Mouse (Mus musculus): ENCODE data around the gene Sox5. TPM values are rescaled to one million over a fixed set of nuclear protein-coding genes. Genes with fewer than 3 reads are reported as not detected.
"Not testable (repeated sequence)": the region's sequence is repeated elsewhere in the genome, so short reads cannot be mapped to it uniquely, and the experiment has no call there.

Sox5 gene
- total RNA-seq, 2 experiments from 2014 or later = 4.9 to 7.1 TPM

- ATAC-seq (replicated peaks; ENCODE audit: low FRiP score, poor library complexity, severe bottlenecking) = no peak
Measured at GRCm38 (mm10) chr6:144312781-144313754, 468.7 kb downstream of the Sox5 start.

GRCm38 (mm10) chr6:144312282-144312780 lies 469.4 kb downstream of the Sox5 start:
- no peak for ATAC-seq (replicated peaks; ENCODE audit: low FRiP score, poor library complexity, severe bottlenecking)

- ATAC-seq (replicated peaks; ENCODE audit: low FRiP score, poor library complexity, severe bottlenecking) = no peak
Measured at GRCm38 (mm10) chr6:144311754-144312153, 470.0 kb downstream of the Sox5 start.

GRCm38 (mm10) chr6:144309171-144309570 lies 472.6 kb downstream of the Sox5 start:
- no peak for ATAC-seq (replicated peaks; ENCODE audit: low FRiP score, poor library complexity, severe bottlenecking)

GRCm38 (mm10) chr6:144307551-144308149 lies 474.1 kb downstream of the Sox5 start:
- no peak for ATAC-seq (replicated peaks; ENCODE audit: low FRiP score, poor library complexity, severe bottlenecking)

GRCm38 (mm10) chr6:144302823-144303222 lies 479.0 kb downstream of the Sox5 start:
- no peak for ATAC-seq (replicated peaks; ENCODE audit: low FRiP score, poor library complexity, severe bottlenecking)

GRCm38 (mm10) chr6:144301082-144301481 lies 480.7 kb downstream of the Sox5 start:
- ATAC-seq (replicated peaks; ENCODE audit: low FRiP score, poor library complexity, severe bottlenecking) = no peak

- ATAC-seq (replicated peaks; ENCODE audit: low FRiP score, poor library complexity, severe bottlenecking) = no peak
Measured at GRCm38 (mm10) chr6:144299503-144299858, 482.3 kb downstream of the Sox5 start.

- ATAC-seq (replicated peaks; ENCODE audit: low FRiP score, poor library complexity, severe bottlenecking) = no peak
Measured at GRCm38 (mm10) chr6:144298641-144299502, 482.9 kb downstream of the Sox5 start.

GRCm38 (mm10) chr6:144297846-144298245 lies 483.9 kb downstream of the Sox5 start:
- ATAC-seq (replicated peaks; ENCODE audit: low FRiP score, poor library complexity, severe bottlenecking) = no peak

GRCm38 (mm10) chr6:144297131-144297530 lies 484.6 kb downstream of the Sox5 start:
- ATAC-seq (replicated peaks; ENCODE audit: low FRiP score, poor library complexity, severe bottlenecking) = no peak

- no peak for ATAC-seq (replicated peaks; ENCODE audit: low FRiP score, poor library complexity, severe bottlenecking)
Measured at GRCm38 (mm10) chr6:144291526-144291925, 490.3 kb downstream of the Sox5 start.

GRCm38 (mm10) chr6:144286122-144286521 lies 495.7 kb downstream of the Sox5 start:
- no peak for ATAC-seq (replicated peaks; ENCODE audit: low FRiP score, poor library complexity, severe bottlenecking)

GRCm38 (mm10) chr6:144283191-144283590 lies 498.6 kb downstream of the Sox5 start:
- ATAC-seq (replicated peaks; ENCODE audit: low FRiP score, poor library complexity, severe bottlenecking) = no peak

- no peak for ATAC-seq (replicated peaks; ENCODE audit: low FRiP score, poor library complexity, severe bottlenecking)
Measured at GRCm38 (mm10) chr6:144282756-144283155, 499.0 kb downstream of the Sox5 start.

GRCm38 (mm10) chr6:144281661-144282060 lies 500.1 kb downstream of the Sox5 start:
- no peak for ATAC-seq (replicated peaks; ENCODE audit: low FRiP score, poor library complexity, severe bottlenecking)

- ATAC-seq (replicated peaks; ENCODE audit: low FRiP score, poor library complexity, severe bottlenecking) = no peak
Measured at GRCm38 (mm10) chr6:144278505-144279053, 503.2 kb downstream of the Sox5 start.

- ATAC-seq (replicated peaks; ENCODE audit: low FRiP score, poor library complexity, severe bottlenecking) = not testable (repeated sequence)
Measured at GRCm38 (mm10) chr6:144273425-144273824, 508.4 kb downstream of the Sox5 start.

GRCm38 (mm10) chr6:144271326-144271725 lies 510.5 kb downstream of the Sox5 start:
- no peak for ATAC-seq (replicated peaks; ENCODE audit: low FRiP score, poor library complexity, severe bottlenecking)

GRCm38 (mm10) chr6:144270306-144270705 lies 511.5 kb downstream of the Sox5 start:
- ATAC-seq (replicated peaks; ENCODE audit: low FRiP score, poor library complexity, severe bottlenecking) = no peak
